Mouse (Mus musculus): ENCODE measurements around the gene Rnf166. TPM values are rescaled to one million over a fixed set of nuclear protein-coding genes. Genes with fewer than 3 reads are reported as not detected.
A peak's percentile ranks its signal among the peaks of the same experiment; 100 is the strongest.

Rnf166 gene
- polyA plus RNA-seq, 1 experiment from 2014 or later: 33.7 TPM

DNA sequence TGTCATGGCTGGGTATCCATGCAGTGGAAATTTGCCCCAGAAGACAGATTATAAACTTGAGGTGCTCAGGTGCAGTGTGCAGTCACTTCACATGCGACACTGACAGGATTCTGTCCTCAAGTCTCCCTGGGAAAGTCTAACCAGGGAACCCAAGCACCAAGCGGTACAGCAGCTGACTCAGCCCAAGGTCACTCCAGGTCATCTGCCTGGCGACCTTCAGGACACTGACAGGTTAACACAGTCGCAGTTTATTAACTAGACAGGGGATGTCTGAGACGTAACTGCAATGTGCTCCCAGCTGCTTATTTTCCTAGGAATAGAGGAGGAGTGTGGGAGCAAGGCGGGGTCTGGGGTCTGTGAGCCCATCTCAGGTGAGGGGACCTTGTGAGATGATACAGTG lies 6.5 kb downstream of the Rnf166 start:
- Histone ChIP-seq H3K9ac (no peak overlapping the region), H3K4me2 (no peak overlapping the region), H3K4me3 (no peak overlapping the region), H3K9me3 (replicated peaks) (no peaks in the 10 kb centered on the region), H3K27me3 (replicated peaks) (no peaks in the 10 kb centered on the region), H3K4me1 (replicated peaks) (peaks cover 14% of the 10 kb centered on the region), H3K27ac (ENCODE audit: poor library complexity, severe bottlenecking) (no peak overlapping the region), H3K36me3 (peaks cover 70% of the 10 kb centered on the region)
- ATAC-seq (ENCODE audit: insufficient number of reproducible peaks, low FRiP score): no peak
- WGBS: 70% methylated on average over 6 of the region's 6 CpGs

- WGBS: 87% methylated on average over 13 of the region's 13 CpGs
Measured at GRCm38 (mm10) chr8:122467816-122468215, 8.0 kb downstream of the Rnf166 start.

GRCm38 (mm10) chr8:122464985-122465384 lies 10.9 kb downstream of the Rnf166 start:
- WGBS: 55% methylated on average over 7 of the region's 7 CpGs
- H3K36me3 ChIP-seq: peaks cover 44% of the 10 kb centered on the region

More at GRCm38 (mm10) chr8:122467816-122468215, 8.0 kb downstream of the Rnf166 start:
- peaks cover 58% of the 10 kb centered on the region for H3K36me3 ChIP-seq
- no peak overlapping the region for H3K27ac ChIP-seq (ENCODE audit: poor library complexity, severe bottlenecking)
- H3K4me1 ChIP-seq (replicated peaks): peaks cover 22% of the 10 kb centered on the region
- H3K4me3 ChIP-seq: no peak overlapping the region
- H3K27me3 ChIP-seq (replicated peaks): no peaks in the 10 kb centered on the region
- no peak overlapping the region for H3K4me2 ChIP-seq
- no peak for ATAC-seq (ENCODE audit: insufficient number of reproducible peaks, low FRiP score)
- no peaks in the 10 kb centered on the region for H3K9me3 ChIP-seq (replicated peaks)
- no peak overlapping the region for H3K9ac ChIP-seq

DNA sequence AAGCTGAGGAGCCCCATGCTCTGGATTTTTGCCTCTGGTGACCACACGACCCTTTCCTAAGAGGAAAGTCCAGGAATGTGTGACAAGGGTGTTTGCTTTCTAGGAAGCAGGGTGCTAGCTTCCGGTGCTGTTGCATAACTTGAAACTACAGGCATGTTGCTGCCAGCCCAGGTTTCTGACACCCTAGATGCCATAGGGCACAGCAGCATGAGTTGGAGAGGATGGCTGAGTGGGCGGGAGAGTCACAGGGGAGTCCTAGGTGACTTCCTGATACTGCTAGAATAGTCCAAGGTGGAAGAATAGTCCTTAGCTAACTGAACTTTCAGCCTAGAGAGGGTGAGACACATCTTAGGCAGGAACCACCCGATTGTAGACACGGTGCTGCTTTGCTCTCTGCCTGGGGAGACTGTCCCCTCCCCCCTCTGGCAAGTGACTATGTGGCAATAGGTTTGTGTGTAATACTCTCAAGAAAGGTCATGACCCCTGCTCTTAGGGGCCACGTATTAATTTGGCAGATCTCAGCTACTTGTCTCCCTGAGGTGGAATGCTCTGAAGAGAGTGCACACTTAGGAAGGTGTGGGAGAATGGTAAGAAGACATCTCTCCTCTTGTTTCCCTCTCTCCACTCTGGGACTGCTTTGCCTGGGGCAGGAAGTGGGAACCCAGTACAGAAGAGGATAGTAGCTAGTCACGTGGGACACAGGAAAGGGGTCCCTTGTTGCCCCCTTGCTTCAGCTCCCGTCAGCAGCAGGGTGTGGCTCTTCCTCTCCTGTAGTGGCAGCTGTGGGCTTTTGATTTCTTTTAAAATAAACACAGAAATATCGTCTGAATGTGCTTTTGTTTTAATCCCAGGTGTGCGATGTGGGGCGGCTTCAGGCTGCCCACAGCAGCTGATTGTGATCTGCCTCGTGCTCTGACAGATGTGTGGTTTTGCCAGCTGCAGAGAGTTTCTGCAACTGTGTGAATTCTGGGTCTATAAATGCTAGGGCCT lies 11.9 kb downstream of the Rnf166 start:
- Histone ChIP-seq H3K4me2 (no peak overlapping the region), H3K4me1 (replicated peaks) (peaks cover 55% of the 10 kb centered on the region), H3K9ac (no peak overlapping the region), H3K9me3 (replicated peaks) (no peaks in the 10 kb centered on the region), H3K27me3 (replicated peaks) (peaks cover 33% of the 10 kb centered on the region), H3K4me3 (no peak overlapping the region), H3K27ac (ENCODE audit: poor library complexity, severe bottlenecking) (no peak overlapping the region), H3K36me3 (peaks cover 36% of the 10 kb centered on the region)
- no peak for ATAC-seq (ENCODE audit: insufficient number of reproducible peaks, low FRiP score)
- WGBS: 44% methylated on average over 12 of the region's 12 CpGs

More at GRCm38 (mm10) chr8:122464985-122465384, 10.9 kb downstream of the Rnf166 start:
- Histone ChIP-seq H3K4me3 (no peak overlapping the region), H3K27me3 (replicated peaks) (peaks cover 25% of the 10 kb centered on the region), H3K9me3 (replicated peaks) (no peaks in the 10 kb centered on the region), H3K27ac (ENCODE audit: poor library complexity, severe bottlenecking) (no peak overlapping the region), H3K4me2 (no peak overlapping the region), H3K9ac (no peak overlapping the region), H3K4me1 (replicated peaks) (peaks cover 50% of the 10 kb centered on the region)
- no peak for ATAC-seq (ENCODE audit: insufficient number of reproducible peaks, low FRiP score)

DNA sequence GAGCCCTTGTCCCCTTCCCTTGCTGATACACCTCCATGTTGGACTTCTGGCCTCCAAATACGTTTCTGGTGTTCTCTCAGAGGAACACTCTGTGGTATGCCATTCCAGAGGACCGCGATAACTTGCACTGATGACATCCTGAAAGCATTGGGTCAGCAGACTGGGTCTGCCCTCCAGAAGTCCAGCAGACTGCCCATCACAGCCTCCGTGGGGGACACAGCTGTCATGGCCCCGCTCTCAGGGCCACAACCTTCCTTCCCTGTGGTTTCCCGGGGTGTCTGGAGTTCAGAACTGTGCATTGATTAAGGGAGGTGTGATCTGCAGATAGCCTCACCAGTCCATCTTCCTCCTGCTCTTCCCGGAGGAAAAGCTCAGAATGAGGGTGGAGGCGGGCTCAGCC lies 13.4 kb downstream of the Rnf166 start:
- peaks cover 22% of the 10 kb centered on the region for H3K36me3 ChIP-seq
- peaks cover 41% of the 10 kb centered on the region for H3K27me3 ChIP-seq (replicated peaks)
- no peaks in the 10 kb centered on the region for H3K9me3 ChIP-seq (replicated peaks)
- 60% methylated on average over 8 of the region's 8 CpGs for WGBS
- H3K9ac ChIP-seq: no peak overlapping the region
- H3K4me2 ChIP-seq: no peak overlapping the region
- ATAC-seq (ENCODE audit: insufficient number of reproducible peaks, low FRiP score): no peak
- no peak overlapping the region for H3K27ac ChIP-seq (ENCODE audit: poor library complexity, severe bottlenecking)
- H3K4me1 ChIP-seq (replicated peaks): peaks cover 59% of the 10 kb centered on the region
- H3K4me3 ChIP-seq: no peak overlapping the region

DNA sequence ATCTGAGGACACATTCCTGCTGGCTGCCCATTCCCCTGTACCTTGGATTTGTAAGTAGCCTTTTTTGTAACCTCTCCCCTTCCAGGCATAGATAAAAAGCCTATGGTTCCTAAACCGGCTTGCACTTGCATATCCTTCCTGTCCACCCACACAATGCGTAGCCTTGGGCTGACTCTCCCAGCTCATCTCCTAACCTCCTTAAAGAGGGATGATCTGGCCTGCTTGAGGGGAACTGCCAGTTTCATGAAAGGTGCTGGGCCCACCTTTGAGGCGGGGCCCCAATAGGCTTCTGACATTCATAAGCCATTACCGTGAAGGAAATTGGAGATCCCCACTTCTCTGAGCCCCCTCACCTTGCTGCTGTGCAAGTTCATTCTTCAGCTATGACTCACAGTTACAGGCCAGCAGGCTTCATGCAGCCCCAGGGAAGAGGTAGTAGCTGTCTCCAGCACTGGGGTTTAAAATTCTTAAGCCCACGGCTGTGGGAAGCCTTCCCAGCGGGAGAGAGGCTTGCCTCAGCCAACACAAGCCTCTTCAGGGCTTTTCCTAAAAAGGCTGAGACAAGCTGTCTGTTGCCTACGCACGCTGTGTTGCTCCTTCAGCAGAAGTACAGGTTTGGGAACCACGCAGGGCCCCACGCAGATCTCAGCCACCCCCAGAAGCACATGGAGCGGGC lies 14.3 kb downstream of the Rnf166 start:
- H3K4me3 ChIP-seq: no peak overlapping the region
- no peak overlapping the region for H3K9ac ChIP-seq
- peaks cover 13% of the 10 kb centered on the region for H3K36me3 ChIP-seq
- WGBS: 64% methylated on average over 11 of the region's 11 CpGs
- no peak overlapping the region; the same call in 1 of the 2 replicates for H3K4me2 ChIP-seq
- peaks cover 64% of the 10 kb centered on the region for H3K4me1 ChIP-seq (replicated peaks)
- ATAC-seq (ENCODE audit: insufficient number of reproducible peaks, low FRiP score): no peak
- no peak overlapping the region for H3K27ac ChIP-seq (ENCODE audit: poor library complexity, severe bottlenecking)
- H3K9me3 ChIP-seq (replicated peaks): no peaks in the 10 kb centered on the region
- H3K27me3 ChIP-seq (replicated peaks): peaks cover 43% of the 10 kb centered on the region

DNA sequence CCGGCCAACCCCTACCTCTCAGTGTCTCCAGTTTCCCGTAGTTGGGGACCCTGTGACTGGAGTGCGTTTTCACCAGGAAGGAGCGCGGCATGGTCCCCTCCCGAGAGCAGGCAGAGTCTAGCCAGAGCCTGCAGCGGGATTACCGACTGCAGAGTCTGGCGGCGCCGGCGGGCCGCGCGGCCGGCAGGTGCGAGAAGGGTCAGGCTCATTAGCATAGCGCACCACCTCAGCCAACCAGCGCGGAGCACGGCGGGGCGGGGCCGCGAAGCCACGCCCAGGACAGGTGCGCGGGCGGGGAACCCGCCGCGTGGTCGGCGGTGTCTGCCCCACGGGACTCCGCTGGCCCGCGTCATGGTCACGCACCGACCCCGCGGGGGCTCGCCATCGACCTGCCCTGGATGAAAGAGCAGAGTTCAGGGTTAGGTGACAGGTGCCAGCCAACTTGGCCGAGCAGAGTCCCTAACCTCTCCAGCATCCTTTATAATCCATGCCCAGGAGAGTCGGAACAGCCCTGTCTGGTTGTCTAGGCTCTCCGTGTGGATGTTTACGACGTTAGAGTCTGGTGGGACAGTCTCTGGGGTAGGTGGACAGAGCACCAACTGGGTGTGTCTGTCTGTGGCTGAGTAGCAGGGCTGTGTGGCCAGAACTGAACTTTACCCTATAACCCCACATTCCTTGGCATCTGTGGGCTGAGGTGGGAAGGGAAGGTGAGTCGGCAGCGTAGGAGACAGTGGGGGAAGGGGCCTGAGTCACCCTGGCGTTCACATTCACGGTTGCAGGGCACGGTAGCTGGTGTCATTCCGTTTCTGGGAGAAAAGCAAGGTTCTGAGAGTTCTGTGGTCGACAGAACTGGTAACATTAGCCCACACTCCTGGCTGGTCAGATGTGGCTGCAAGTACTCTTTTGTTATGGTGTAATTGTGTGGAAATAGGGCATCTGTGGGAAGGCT lies 15.1 kb downstream of the Rnf166 start, which contains the start of gene Snai3:
Snai3 (minus strand) TSS at position 210 of the 949 bp plus-strand sequence.
- H3K4me3 ChIP-seq: peak within 1 kb of the TSS; percentile 40
- peaks cover 47% of the 10 kb centered on the region for H3K27me3 ChIP-seq (replicated peaks)
- no peak within 1 kb of the TSS for H3K27ac ChIP-seq (ENCODE audit: poor library complexity, severe bottlenecking)
- peak; percentile 62 for ATAC-seq (ENCODE audit: insufficient number of reproducible peaks, low FRiP score)
- no peaks in the 10 kb centered on the region for H3K9me3 ChIP-seq (replicated peaks)
- H3K4me1 ChIP-seq (replicated peaks): peaks cover 64% of the 10 kb centered on the region
- H3K36me3 ChIP-seq: peaks cover 6% of the 10 kb centered on the region; the same call in 1 of the 2 replicates
- peak within 1 kb of the TSS; percentile 73 for H3K4me2 ChIP-seq
- 6% methylated on average over 56 of the region's 56 CpGs for WGBS
- peak within 1 kb of the TSS; percentile 56 for H3K9ac ChIP-seq

DNA sequence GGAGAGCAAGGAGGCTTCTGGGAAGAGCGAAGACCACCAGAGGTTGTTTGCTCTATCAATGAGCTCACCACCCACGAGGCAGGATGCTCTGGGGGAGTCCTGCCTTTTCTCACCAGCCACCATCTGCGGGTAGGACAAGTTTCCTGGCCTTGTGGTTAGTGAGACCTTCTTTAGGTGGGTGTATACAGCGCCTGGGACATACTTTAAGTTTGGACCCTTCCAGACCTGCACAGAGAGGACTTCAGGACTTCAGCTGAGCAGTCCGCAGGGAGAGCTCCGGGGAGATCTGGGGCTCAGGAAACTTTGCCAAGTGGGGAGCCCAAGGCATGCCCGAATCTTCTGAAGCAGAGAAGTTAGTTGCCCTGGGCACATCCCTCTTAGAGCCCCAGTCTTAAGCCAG lies 15.9 kb downstream of the Rnf166 start:
- no peaks in the 10 kb centered on the region for H3K9me3 ChIP-seq (replicated peaks)
- 23% methylated on average over 7 of the region's 7 CpGs for WGBS
- H3K27me3 ChIP-seq (replicated peaks): peaks cover 47% of the 10 kb centered on the region
- no peak overlapping the region for H3K27ac ChIP-seq (ENCODE audit: poor library complexity, severe bottlenecking)
- no peak for ATAC-seq (ENCODE audit: insufficient number of reproducible peaks, low FRiP score)
- no peaks in the 10 kb centered on the region for H3K36me3 ChIP-seq
- H3K4me1 ChIP-seq (replicated peaks): peaks cover 62% of the 10 kb centered on the region
- peak overlapping the region; percentile 73 for H3K4me2 ChIP-seq
- H3K9ac ChIP-seq: peak overlapping the region; percentile 56
- peak overlapping the region; percentile 40 for H3K4me3 ChIP-seq

DNA sequence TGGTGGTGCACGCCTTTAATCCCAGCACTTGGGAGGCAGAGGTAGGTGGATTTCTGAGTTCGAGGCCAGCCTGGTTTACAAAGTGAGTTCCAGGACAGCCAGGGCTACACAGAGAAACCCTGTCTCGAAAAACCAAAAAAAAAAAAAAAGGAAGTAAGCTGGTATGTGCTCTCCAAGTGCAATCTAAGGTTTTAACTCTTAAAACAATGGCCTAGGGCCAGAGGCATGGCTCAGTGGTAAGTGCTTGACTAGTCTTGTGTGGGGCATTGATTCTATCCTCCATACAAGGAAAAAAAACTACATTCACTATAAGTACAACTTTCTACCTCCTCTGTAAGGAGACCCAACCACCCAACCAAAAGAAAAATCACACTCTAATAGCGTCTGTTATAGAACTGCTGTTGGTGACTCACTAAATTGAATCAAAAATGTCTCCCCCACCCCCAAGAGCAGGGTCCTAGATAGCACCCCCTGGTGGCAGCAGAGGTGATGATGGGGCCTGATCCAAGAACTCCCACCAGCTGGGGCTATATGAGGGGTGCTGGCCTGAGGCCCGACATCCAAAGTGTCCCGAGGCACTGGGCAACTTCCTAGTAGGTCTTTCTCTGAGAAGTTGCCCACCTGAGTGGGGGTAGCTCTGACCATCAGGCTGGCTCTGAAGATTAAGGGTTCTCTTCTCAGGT lies 16.5 kb downstream of the Rnf166 start:
- H3K9me3 ChIP-seq (replicated peaks): no peaks in the 10 kb centered on the region
- H3K9ac ChIP-seq: no peak overlapping the region
- no peaks in the 10 kb centered on the region for H3K36me3 ChIP-seq
- no peak for ATAC-seq (ENCODE audit: insufficient number of reproducible peaks, low FRiP score)
- WGBS: 55% methylated on average over 6 of the region's 6 CpGs
- no peak overlapping the region; the same call in 1 of the 2 replicates for H3K4me2 ChIP-seq
- H3K27me3 ChIP-seq (replicated peaks): peaks cover 47% of the 10 kb centered on the region
- H3K27ac ChIP-seq (ENCODE audit: poor library complexity, severe bottlenecking): no peak overlapping the region
- peaks cover 58% of the 10 kb centered on the region for H3K4me1 ChIP-seq (replicated peaks)
- H3K4me3 ChIP-seq: no peak overlapping the region

- H3K4me2 ChIP-seq: no peak overlapping the region
- H3K27me3 ChIP-seq (replicated peaks): peaks cover 42% of the 10 kb centered on the region
- WGBS: 65% methylated on average over 11 of the region's 11 CpGs
- 0 out of 2 replicates have a peak overlapping the region, but pooled peaks have one; percentile 19 for H3K9ac ChIP-seq
- no peak overlapping the region for H3K4me3 ChIP-seq
- H3K36me3 ChIP-seq: no peaks in the 10 kb centered on the region
- H3K9me3 ChIP-seq (replicated peaks): no peaks in the 10 kb centered on the region
- ATAC-seq (ENCODE audit: insufficient number of reproducible peaks, low FRiP score): no peak
- peaks cover 50% of the 10 kb centered on the region for H3K4me1 ChIP-seq (replicated peaks)
- H3K27ac ChIP-seq (ENCODE audit: poor library complexity, severe bottlenecking): no peak overlapping the region
Measured at GRCm38 (mm10) chr8:122457171-122457570, 18.7 kb downstream of the Rnf166 start.

Data from heart, embryonic 12.5 days (tissue).